Mouse (Mus musculus): Measurements from ENCODE around the gene Oscar. TPM values are rescaled to one million over a fixed set of nuclear protein-coding genes. Genes with fewer than 3 reads are reported as not detected.
"Not testable (repeated sequence)": the region's sequence is repeated elsewhere in the genome, so short reads cannot be mapped to it uniquely, and the experiment has no call there.

Oscar gene
- polyA plus RNA-seq, 1 experiment, result 0.44 TPM

DNA sequence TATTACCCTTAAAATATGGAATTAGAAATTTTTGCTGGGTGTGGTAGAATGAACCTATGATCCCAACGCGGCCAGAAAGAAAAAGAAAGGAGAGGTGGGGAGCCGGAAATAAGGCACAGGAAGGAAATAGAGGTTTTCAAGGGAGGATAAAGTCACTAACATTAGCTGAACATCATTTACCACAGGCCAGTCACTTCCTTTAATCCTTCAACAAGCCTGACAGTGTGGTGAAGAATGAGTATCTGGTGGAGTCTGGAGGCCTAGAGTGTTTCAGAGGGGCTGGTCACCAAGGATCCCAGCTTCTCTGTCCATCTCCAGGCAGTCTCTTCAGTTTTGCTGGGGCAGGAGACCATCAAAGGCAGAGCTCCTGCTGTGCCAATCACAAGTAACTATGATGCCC lies 5.5 kb downstream of the Oscar start:
- no peak for DNase-seq (ENCODE audit: low spot score)

- DNase-seq (ENCODE audit: low spot score), result no peak
Measured at GRCm38 (mm10) chr7:3609082-3609481, 6.9 kb downstream of the Oscar start.

DNA sequence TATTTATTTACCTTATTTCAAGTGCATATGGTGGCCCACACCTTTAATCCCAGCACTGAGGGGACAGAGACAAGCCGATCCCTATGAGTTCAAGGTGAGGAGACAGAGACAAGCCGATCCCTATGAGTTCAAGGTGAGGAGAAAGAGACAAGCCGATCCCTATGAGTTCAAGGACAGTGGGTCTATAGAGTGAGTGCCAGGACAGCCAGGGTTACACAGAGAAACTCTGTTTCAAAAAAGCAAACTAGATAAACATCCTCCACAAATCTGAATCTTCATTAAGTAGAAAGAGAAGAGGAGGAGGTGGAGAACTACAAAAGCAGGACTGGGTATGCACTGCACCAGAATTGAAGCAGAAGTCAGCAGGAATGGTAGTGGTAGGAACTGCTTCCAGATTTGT lies 7.3 kb downstream of the Oscar start:
- no peak for DNase-seq (ENCODE audit: low spot score)

DNA sequence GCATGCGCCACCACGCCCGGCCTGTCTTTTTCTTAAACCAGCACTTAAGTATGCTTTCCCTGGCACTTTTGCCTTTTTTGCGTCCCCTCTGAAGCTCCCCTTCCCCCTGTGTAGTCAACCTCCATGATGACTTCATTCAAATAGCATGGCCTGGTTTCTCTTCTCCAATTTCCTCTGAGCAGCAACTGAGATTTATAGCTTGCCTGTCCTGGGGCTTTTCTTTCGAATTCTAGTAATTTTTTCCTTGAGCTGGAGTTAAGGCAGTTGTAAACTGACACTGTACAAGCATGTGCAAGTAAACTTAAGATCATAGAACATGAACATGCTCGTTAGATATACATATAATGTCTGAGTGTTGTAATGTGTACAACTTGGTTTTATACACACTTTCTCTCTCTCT lies 8.6 kb downstream of the Oscar start:
- no peak for DNase-seq (ENCODE audit: low spot score)

GRCm38 (mm10) chr7:3606798-3607197 lies 9.2 kb downstream of the Oscar start:
- no peak for DNase-seq (ENCODE audit: low spot score)

GRCm38 (mm10) chr7:3601119-3601518 lies 14.8 kb downstream of the Oscar start:
- DNase-seq (ENCODE audit: low spot score), result no peak

GRCm38 (mm10) chr7:3597755-3598154 lies 18.2 kb downstream of the Oscar start:
- DNase-seq (ENCODE audit: low spot score), result not testable (repeated sequence)

- no peak for DNase-seq (ENCODE audit: low spot score)
Measured at GRCm38 (mm10) chr7:3595146-3595545, 20.8 kb downstream of the Oscar start.

GRCm38 (mm10) chr7:3594686-3595085 lies 21.3 kb downstream of the Oscar start:
- DNase-seq (ENCODE audit: low spot score), result no peak

GRCm38 (mm10) chr7:3593855-3594254 lies 22.1 kb downstream of the Oscar start:
- no peak for DNase-seq (ENCODE audit: low spot score)

DNA sequence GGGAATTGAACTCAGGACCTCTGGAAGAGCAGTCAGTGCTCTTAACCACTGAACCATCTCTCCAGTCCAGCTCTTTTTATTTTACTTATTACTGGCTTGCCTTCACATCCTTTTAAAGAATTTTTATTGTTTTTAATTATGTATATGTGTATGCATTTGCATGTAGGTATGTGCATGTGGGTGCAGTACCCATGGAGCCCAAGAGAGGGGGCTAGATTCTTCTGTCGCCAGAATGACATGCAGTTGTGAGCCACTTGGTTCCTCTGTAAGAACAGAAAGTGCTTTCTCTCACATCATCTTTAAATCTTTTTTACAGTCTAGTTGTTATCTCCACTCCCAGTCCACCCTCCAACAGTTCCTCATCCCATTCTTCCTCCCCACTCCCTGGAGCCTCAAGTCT lies 24.4 kb downstream of the Oscar start:
- no peak for DNase-seq (ENCODE audit: low spot score)

- DNase-seq (ENCODE audit: low spot score), result no peak
Measured at GRCm38 (mm10) chr7:3590550-3590949, 25.4 kb downstream of the Oscar start.

DNA sequence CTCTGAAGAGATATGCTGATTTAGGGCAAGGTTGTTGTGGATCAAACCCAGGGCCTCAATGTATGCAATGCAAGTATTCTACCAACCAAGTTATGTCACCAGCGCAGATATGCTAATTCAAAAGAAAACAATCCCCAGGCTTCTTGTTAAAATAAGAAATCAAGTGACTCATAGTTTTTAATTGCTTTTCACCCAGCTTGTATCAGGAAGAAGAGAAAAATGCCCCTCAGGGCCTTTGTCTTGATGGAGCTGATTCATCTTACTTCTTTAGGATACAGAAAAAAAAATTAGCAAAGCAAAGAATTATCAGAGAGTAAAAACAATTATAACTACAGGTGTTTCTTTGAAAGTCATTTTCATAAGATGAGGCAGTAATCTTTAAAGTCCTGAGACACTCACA lies 28.7 kb downstream of the Oscar start:
- no peak for DNase-seq (ENCODE audit: low spot score)

DNA sequence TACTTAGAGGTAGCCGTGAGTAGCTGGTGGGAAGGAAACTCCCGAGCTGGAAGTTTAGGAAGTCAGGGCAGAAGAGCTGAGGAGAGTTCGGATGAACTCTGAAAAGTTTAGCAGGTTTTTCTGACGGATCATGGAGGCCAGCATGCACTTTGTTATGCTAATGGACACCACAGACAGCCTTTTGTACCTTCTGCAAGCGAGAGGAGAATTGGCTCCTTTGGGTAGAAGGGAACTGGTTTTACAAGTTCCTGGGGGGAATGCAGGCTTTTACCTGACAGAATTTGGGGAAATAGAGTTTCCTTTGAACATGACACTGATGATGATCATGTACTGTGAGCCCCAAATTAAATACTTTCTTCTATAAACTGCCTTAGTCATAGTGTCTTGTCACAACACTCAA lies 29.7 kb downstream of the Oscar start:
- DNase-seq (ENCODE audit: low spot score), result no peak

DNA sequence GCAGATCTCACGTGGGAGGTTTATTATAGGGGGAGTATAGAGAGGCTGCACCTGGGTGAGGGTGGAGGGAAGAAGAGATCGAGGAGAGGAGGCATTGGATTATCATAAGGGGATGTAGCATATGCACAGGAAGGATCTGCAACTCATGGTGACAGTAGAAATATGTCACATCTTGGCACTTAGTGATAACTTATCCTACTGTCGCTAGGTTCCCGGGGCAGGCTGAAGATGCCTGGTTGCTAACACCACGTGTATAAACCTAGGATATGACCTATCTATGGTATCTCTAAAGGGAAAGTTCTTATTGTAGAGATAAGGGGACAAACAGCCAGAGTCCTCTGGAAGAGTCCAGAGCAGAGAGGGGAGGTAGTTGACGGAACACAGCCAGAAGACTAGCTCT lies 30.2 kb downstream of the Oscar start:
- DNase-seq (ENCODE audit: low spot score), result no peak

- DNase-seq (ENCODE audit: low spot score), result no peak
Measured at GRCm38 (mm10) chr7:3580029-3580428, 35.9 kb downstream of the Oscar start.

- no peak for DNase-seq (ENCODE audit: low spot score)
Measured at GRCm38 (mm10) chr7:3578952-3579546, 36.9 kb downstream of the Oscar start.

GRCm38 (mm10) chr7:3578196-3578595 lies 37.8 kb downstream of the Oscar start:
- DNase-seq (ENCODE audit: low spot score), result no peak

DNA sequence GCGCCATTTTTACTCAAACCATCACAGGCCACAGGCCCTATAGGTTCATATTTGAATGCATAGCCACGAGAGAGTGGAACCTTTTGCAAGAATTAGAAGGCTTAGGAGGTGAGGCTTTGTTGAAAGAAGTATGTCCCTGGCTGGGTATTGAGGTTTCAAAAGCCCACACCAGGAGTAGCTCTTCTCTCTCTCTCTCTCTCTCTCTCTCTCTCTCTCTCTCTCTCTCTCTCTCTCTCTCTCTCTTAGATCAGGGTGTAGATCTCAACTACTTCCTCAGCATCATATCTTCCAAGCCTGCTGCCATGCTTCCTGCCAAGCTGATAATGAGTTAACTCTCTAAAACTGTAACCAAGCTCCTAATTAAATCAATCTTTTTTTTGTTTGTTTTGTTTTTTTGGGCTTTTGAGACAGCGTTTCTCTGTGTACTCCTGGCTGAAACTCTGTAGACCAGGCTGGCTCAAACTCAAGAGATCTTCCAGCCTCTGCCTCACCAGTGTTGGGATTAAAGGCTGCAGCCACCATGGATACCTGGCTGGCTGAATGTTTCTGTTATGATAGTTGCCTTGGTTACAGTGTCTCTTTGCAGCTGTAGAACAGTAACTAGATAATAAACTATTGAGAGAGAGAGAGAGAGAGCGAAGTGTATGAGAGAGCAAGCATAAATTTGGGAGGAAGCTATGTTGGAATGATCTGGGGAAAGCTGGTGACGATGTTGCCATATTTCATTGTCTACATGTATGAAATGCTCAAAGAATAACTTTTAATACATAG lies 39.4 kb downstream of the Oscar start:
- no peak for DNase-seq (ENCODE audit: low spot score)

DNA sequence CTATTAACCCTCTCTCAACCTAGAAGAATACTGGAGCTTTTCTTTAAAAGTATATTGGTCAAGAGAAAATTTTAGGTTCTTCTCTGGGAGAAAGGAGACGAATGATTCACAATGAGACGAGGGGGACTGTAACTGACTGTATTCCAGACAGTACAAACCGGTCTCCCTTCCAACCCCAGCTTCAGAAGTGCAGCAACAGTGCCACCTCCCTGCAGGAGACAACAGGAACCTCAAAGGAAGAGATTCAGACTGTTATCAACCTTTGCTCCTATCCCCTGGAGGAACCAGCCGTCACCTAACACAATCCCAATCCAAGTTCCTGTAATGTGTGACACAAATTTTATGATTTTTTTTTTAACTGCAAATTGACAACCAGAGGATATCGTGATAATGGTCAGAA lies 41.7 kb downstream of the Oscar start:
- no peak for DNase-seq (ENCODE audit: low spot score)

GRCm38 (mm10) chr7:3571847-3572246 lies 44.1 kb downstream of the Oscar start:
- DNase-seq (ENCODE audit: low spot score), result no peak

DNA sequence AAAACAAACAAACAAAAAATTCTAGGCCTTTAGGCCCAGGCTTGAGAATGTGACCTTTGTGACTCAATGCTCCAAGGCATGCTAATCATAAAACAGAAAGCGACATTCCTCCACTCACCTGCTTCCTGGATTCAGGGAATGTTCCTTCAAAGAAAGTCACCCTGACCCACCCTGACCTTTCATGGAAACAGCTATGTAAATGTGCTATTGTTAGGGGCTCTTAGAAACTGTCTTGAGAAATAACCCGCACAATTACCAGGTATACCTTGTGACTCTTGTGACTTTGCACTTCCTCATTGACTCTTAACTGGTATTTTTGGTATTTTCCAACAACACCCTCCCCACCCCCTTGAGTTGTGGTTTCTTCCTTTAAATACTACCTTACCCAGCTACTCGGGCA lies 45.4 kb downstream of the Oscar start:
- DNase-seq (ENCODE audit: low spot score), result not testable (repeated sequence)

GRCm38 (mm10) chr7:3569725-3570124 lies 46.2 kb downstream of the Oscar start:
- no peak for DNase-seq (ENCODE audit: low spot score)

- DNase-seq (ENCODE audit: low spot score), result no peak
Measured at GRCm38 (mm10) chr7:3567336-3567735, 48.6 kb downstream of the Oscar start.

Data from urinary bladder, adult 2 months (tissue).